Mouse (Mus musculus): ENCODE measurements around the gene Timm50.
A peak's percentile ranks its signal among the peaks of the same experiment; 100 is the strongest.

Timm50 gene

DNA sequence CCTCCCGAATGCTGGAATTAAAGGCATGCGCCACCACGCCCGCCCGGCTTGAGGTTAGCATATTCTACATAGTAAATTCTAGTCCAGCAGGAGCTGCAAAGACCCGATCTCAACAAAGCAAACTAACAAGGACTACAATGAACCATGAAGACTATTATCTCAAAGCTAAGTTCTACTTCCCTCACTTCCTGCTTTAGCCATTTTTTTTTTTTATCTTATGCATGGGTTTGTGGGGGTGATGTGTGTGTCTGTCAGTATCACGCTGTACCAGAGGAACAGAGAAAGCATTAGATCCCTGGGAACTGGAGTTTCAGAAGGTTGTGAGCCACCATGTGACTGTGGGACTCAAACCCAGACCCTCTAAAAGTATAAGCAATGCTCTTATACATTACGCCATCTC, 13.4 kb upstream of the Timm50 start:
- no peak for DNase-seq

DNA sequence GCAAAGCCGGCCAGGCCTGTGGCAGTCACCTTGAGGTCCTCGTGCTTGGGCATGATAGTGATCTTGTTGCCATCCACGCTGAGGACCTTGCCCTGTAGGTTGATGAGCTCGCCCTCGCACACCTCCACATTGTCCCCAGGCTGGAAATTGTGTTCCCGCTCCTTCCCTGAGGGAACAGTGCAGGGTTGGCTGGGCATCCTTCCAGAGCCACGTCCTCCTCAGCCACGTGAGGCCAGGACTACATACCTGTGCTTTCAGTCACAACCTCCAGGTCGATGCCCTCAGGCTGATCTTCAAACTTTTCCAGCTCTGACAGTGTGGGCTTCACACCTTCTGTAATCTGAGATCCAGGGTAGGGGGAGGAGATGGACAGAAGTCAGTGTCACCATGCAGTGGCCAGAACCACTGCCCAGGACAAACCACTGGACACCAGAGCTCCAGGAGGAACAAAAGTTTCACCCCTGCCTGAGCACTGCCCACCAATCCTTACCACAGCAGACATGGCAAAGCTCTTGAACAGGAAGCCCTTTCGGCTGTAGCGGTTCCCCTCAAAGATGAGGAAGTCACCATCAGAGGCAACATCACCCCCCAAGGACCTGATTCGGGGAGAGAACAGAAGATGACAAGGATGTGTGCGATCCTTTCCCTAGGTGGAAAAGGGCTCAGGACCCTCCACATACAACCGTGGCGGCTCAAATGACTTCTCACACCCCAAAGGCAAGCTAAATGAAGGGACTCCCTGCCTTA, 10.3 kb upstream of the Timm50 start:
- DNase-seq, result peak; percentile 46 to 56

DNA sequence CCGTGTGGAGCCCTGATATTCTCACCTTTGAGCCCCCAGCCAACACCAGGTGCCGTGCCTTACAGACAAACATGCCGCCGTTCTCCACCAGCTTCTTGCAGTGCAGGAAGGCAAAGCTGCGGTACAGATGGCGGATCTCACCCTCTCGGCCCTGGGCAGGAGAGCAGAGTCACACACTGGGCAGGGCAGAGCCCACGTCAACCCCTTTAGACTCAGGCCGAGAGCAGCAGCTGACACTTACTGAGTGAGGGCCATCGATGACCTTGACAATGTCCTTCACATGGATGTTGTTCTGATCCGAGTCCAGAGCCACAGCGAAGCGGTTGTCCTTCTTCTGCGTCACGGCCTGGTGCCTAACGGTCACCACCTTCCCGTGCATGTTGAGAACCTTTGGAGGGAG, 6.8 kb upstream of the Timm50 start:
- no peak for DNase-seq

DNA sequence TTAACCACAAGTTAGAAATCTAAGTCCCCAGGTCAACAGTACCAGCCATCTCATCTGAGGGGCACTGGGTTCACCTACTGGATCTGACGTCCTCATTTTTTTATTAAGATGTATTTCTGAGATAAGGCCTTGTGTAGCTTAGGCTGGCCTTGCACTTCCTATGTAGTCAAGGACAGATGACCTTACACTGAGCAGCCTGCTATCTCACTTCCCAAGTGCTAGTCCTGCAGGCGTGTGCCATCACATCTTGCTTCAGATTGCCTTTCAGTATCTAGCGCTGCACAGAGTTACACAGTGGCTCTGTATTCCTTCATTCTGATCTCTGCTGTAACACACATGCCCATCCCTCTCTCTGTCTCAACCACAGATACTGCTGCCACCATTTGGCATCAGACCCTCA, 6.2 kb upstream of the Timm50 start:
- DNase-seq, result no peak

DNA sequence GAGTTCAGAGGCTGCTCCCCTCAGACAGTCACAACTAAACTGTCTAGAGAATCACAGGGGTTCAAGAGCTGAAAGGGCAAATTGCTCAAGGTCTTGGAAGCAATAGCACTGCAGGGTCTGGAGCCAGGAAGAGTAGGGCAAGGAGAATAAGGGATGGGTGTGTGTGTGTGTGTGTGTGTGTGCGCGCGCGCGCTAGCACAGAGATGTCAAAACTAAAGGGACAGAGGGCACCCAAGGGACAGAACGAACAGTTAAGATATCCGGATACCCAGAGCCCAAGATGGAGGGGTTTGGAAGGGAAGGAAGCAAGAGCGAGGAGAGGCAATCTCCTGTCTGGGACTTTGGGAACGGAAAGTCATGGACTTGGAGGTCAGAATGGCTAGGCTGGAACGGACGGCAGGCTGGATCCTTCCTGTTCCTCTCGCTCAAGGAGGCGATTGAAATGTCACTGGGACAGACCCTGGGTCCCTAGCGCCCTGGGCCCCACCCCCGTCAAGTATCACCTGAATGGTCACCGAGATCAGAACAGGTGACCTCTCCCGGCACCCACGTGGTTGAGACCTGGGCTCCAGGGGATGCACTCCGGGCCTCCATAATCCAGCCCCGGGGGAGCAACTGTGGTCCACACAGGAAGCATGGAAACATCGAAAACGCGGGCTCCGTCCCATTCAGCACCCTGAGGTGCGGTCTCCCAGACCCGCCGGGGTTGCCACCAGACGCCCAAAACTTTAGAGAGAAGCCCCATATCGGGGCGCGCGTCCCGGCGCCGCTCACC, 534 bp downstream of the Timm50 start:
- DNase-seq, result peak in 1 of 2 experiments; percentile 35

DNA sequence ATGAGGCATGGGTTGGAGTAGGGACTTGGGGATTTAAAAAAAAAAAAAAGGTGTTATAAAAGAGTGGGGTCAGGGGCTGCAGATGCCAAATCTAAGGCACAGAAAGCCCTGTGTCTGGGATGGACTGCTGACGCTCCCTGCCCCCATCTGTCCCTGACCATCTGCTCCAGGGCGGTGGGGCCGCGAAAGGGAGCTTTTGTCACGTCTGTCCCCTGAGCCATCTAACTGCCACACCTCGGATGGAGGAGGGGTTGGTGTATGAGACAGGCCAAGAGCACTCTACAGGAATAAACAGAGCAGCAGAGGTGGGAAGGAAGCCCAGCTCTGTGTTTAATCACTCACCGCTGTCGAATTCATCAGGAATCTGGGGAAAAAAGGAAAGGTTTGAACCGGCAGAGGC, 2.1 kb downstream of the Timm50 start:
- no peak for DNase-seq

DNA sequence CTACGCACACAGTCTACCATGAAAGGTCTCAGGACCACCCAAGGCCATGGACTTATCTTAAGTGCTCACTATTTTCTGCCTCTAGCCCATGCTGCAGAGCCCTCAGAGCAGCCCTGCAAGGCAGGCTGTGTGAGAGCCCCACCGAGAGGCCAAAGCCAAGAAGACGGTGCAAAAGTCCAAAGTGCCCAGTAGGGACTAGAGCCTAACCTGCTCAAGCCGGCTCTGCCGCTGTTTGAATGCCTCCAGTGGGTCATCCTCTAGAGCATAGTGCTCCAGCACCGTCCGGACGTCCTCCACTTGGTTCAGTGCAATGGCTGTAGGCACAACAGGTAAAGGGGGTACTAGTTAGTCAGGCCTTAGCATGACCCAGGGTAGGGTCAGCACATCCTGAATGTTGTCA, 5.7 kb downstream of the Timm50 start:
- peak; percentile 63 to 66 for DNase-seq

DNA sequence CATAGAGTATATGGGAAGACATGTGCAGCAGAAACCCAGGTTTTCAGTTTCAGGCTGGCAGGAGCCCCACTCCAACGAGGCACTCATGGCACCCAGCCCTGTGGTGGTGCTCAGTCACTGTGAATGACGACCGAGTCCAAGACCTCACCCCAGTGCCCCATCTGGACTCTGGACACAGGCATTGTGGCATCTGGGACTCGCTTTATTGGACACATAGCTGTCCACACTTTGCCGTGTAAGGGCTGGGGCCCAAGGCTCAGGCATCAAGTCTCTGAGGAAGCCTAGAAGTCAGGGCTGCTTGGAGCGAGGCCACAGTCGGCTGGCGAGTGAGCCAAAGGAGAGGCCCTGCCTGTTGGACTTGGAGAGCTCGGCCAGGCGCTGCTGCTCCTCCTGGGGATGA, 6.2 kb downstream of the Timm50 start:
- peak; percentile 57 to 61 for DNase-seq

DNA sequence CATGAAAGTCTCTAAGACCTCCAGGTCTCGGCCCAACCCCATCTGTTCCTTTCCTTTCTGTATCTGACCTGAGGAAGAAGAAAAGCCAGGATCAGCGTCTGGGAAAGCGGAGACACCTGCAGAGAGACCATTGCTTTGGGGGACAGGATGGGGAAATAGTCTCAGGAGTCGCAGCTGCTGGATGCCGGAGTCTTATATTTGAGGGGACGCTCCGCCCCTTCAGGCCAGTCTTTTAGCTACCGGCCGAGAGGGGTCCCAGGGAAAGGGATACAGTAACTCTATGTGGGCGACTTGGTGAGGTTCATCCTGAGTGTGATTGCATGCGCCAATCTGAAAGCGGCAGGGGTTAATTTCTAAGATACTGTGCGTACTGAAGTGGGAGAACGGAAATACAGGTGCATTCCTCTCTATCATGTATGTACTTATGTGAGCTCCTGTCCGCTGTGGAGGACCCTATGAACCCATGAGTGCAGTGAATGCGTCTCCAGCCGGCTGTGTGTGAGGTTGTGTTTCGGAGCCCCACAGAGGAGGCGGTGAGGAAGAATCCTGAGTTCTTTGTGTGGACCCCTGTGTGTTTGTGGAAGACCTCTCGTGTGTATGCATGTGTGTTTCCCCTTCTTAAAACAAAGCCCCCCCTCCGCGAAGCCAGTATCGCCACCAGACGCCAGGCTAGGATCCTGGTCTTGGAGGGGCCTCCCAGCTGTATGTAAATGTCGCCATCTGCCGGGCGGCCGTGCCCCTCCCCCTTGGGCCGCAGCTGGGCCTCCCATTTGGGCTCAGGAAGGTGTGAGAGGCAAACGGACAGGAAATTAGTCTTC, 10.0 kb downstream of the Timm50 start, which contains the start of gene Dll3:
Gene Dll3, minus strand, starts transcription at position 623 of the 818 bp plus-strand sequence.
- peak in 1 of 2 experiments; percentile 48 for DNase-seq

DNA sequence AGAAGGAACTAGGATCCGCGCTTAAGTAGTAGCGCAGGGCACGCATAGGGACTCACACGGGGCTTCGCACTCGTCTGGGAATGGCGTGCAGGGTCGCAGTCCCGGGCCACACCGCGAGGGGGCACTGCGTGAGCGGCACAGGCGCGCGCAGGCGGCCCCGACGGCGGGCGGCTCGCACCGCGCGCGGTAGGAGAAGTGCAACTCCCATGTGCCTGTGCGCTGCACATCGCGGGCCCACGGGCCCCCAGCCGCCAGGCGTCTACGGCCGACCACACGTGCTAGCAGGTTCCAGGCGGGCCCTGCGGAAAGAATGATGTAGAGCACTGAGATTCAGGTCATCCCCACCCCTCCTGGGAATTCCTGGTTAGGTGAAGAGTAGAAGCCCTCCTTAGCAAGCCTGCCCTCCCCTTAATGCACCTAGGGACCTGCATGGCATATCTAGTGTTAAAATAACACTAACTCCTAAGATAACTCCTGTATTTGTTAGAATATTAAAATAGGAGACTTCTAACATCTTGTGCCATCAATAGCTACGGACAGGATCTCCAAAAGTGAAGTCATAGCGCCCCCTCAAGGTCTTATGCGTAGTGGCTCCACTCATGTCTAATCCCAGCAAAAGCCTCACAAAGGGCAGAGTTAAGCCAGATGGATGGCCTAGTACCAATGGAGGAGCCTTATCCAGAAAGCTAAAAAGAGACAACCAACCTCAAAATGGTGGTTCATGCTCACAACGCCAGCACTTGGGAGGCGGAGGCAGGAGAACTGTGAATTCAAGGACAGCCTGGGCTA, 12.8 kb downstream of the Timm50 start:
- peak; percentile 47 for DNase-seq

DNA sequence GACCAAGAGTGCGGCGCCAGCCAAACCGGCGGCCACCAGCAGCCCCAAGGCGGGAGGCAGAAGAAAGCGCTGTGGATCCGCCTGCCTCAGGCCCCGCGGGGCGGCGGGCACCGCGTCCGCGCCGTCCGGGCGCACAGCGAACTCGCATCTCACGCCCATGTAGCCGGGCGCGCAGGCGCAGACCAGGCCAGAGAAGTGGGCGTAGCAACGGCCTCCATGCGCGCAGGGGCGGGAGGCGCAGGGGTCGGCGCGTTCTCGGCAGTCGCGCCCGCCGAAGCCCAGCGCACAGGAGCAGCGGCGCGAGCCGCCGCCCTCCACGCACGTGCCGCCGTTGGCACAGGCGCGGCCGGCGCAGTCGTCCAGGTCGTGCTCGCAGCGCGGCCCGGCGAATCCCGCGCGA, 17.4 kb downstream of the Timm50 start:
- peak; percentile 33 to 52 for DNase-seq

DNA sequence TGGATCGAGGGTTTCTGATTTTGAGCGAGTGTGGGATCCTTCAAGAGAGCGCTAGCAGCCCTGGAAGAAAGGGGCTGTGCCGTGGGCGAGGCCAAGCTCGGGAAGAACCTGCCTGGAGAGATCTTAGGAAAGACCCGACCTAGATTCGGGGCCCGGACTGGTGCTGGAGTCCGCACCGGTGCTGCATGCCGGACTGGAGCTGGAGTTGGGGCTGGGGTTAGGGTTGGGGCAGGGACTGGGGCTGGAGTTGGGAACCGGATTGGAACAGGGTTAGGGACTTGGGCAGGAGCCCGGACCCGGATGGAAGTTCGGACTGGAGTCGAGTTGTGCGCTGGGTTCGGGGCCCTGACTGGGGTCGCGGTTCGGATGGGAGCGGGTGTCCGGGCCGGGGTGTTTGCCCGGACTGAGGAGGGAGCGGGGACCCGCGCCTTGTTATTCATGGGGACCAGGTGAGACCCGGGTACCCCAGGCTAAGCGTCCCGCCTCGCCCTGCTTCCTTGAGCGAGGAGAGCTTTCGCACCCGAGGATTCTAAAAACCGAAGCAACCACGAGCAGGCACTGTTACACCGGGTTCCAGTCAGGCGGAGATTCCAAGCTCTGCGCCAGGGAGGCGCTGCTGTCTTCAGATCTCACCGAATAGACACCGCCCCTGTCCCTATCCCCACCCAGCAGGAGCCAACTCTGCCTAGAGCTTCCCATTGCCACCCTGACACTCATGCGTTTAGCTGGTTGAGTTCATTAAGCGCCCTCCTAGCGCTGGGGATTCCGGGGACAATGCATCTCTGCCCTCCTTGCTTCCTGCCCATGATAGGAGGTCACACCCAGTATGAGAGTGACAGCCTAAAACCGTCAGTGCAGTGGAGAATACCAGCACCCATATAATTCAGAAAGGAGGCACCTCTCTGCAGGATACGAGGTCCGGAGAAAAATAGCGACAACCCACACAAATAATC, 21.0 kb downstream of the Timm50 start, which contains the start of gene Selenov:
Gene Selenov, minus strand, starts transcription at position 549 of the 953 bp plus-strand sequence.
- DNase-seq, result peak in 1 of 2 experiments; percentile 9

DNA sequence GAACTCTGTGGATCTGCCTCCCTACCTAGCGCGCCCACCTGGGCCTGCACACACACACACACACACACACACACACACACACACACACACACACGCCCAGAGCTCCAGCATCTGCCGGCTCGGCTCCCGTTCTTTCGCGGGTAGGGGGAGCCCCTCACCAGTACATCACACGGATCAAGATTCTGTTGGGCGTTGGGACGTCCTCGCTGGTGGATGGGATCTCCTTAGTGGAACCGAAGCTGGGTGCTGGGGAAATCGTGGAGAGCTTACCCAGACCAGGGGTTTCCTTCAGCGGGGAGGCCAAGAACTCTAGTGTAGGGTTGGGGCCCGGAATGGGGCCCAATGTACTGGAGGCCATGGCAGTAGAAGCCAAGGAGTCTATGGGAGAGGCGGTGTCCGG, 21.7 kb downstream of the Timm50 start:
- no peak for DNase-seq

DNA sequence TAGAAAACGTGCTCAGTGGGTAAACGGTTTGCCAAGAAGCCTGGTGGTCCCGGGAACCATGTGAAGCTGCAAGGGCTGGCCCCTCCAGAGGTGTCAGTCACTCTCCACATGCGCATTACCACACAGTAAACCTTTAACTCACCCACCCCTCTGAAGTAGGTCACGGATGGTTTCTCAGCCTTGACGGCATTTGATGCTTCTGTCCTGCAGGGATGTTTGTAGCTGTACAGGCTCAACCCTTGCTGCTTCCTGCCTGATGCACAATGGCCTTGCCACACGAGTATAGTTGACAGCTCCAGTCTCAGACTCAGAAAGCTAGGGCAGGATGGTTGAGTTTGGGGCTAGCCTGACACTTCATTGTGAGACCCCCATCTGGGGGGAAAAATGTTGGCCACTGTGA, 31.2 kb downstream of the Timm50 start:
- DNase-seq, result no peak

DNA sequence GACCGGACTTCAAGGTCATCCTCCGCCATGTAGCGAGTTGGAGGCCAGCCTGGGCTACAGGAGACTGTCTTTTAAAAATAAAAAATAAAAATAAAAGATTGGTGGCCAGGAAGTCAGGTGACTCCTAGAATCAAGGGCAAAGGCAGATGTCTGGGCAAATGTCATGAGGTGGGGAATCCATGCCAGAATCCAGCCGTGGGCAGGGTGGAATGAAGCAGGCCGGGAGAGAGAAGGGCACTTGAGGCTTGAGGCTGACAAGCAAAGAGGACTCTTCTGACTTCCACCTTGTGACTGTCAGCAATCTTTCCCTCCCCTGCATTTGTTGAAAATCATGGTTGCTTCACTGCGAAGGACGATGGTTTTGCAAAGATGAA, 33.6 kb downstream of the Timm50 start:
- DNase-seq, result no peak

DNA sequence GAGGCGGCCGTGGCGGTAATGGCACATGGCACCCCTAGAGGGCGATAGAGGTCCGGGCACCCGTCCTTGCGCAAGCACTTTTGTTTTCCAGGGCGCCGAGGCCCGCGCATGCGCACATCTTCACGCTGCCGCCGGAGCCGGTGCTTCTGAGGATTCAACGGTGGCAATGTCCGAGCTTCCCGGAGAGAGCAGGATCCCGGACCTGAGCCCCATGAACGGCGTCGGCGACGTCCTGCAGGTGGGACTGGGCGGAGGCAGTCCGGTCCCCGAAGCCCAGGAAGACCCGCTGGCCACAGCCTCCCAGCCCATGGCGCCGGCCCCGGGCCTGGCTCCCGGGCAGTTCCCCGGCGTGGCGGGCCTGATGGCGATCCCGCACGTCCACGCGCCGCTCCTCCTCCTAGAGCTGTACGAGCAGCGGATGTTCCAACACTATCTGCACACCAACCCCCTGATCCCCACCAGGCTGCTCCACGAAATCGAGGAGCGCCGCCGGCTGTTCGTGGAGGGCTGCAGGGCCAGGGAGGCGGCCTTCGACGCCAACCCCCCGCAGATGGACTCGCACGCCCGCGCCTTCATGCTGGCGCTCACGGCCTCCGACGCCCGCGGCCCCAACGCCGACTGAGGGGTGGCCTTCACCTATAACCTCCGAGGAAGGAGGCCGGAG, 34.1 kb downstream of the Timm50 start, which contains the start of gene Eid2b:
Gene Eid2b, plus strand, starts transcription at position 125 of the 664 bp plus-strand sequence.
- DNase-seq, result peak; percentile 92 to 96

DNA sequence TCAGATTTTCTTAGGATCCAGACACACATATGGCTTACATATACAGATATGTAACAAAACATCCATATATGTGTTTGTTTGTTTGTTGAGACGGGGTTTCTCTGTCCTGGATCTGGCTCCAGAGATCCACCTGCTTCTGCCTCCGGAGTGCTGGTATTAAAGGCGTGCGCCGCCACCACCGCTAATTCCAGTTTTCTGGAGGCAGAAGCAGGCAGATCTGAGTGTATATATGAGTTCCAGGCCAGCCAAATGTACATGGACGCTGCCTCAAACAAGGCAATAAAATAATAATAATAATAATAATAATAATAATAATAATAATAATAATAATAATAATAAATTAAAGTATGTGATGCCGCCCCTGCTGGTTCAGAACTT, 34.6 kb downstream of the Timm50 start:
- no peak for DNase-seq

DNA sequence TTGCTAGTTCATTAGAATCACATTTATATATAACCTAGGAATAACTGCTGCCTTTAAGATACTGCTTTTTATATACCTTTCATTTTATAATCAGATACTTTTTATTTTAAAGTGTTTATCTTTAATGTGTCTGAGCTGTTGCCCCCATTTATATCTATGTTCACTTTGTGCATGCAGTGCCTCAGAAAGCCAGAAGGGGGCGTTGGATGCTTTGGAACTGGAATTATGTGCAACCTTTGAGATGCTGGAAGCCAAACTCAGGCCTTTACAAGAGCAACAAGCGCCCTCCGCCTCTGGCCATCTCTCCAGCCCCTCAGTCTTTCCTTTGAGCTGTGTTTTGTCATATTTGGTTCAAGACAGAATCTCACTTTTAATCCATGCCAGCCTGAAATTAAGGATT, 40.1 kb downstream of the Timm50 start:
- no peak for DNase-seq

DNA sequence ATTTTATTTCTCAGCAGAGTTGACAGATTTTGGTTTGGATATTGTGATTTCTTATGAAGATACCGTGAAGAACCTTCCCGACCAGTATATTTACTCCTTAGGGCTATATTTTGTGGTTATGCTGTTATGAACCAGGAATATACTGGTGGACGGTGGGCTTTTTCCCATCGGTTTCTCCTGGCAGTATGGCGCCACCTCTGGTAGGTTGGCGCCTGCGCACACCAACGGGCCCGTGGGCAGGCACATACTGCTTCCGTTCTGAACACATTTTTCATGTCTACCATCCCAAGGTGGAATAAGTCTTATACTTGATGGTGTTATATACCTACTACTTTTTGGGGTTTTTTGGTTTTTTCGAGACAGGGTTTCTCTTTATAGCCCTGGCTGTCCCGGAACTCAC, 42.5 kb downstream of the Timm50 start:
- DNase-seq, result no peak

DNA sequence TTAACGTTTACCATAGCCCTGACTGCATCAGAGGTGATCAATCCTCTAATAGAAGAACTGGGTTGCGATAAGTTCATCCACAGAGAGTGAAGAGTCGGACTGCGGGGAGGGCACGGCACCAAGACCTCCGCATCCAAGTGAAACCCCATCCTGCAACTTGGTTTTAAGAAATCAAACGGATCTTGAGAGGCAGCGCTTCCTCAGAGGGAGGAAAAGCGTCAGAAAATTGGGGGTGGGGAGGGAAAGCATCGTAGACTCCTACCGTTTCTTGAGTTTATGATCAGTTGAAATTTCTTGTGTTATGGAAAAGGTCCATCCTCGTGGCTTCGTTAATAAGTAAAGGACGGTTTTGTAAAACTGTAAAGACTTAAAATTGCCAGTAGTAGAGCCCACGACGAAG, 43.3 kb downstream of the Timm50 start:
- DNase-seq, result peak in 1 of 2 experiments; percentile 3
